Mouse (Mus musculus) hindbrain, embryonic 12.5 days (tissue): ENCODE results near the gene Tbpl1. TPM values are rescaled to one million over a fixed set of nuclear protein-coding genes. Genes with fewer than 3 reads are reported as not detected.

Experiments used
- ATAC-seq: fragments of 200-750 bp; cut with Nextera tagmentation; 2 replicates; pipeline ENCODE4 v1.8.0; 2017; ENCODE audit warnings: moderate TSS enrichment; ENCODE audit not compliant: low FRiP score
- H3K27ac ChIP-seq: fragments of 300-500 bp; sonication (generic); 2 replicates; pipeline ENCODE4 v1.5.1; 2016; ENCODE audit warnings: mild to moderate bottlenecking
- H3K27me3 ChIP-seq: fragments of 300-500 bp; sonication (generic); 2 replicates; pipeline ENCODE4 v1.6.1; 2016; ENCODE audit warnings: mild to moderate bottlenecking
- H3K36me3 ChIP-seq: fragments of 300-500 bp; sonication (generic); 2 replicates; pipeline ENCODE4 v1.6.1; 2016; ENCODE audit warnings: mild to moderate bottlenecking
- H3K4me1 ChIP-seq: fragments of 300-500 bp; sonication (generic); 2 replicates; pipeline ENCODE4 v1.6.1; 2016
- H3K4me2 ChIP-seq: fragments of 300-500 bp; sonication (generic); replicated peaks from 2 replicates; pipeline ENCODE4 v1.6.1; 2016; ENCODE audit warnings: mild to moderate bottlenecking
- H3K4me3 ChIP-seq: fragments of 300-500 bp; sonication (generic); 2 replicates; pipeline ENCODE4 v1.5.1; 2016; ENCODE audit warnings: mild to moderate bottlenecking
- H3K9ac ChIP-seq: fragments of 300-500 bp; sonication (generic); 2 replicates; pipeline ENCODE4 v1.6.1; 2016; ENCODE audit warnings: mild to moderate bottlenecking, moderate library complexity
- H3K9me3 ChIP-seq: fragments of 300-500 bp; sonication (generic); replicated peaks from 2 replicates; pipeline ENCODE4 v1.6.1; 2016; ENCODE audit warnings: mild to moderate bottlenecking
- WGBS: fragments of 180-500 bp; shearing (Covaris S2); methylation state at CpG from one replicate; pipeline ENCODE4 v1.1.7; 2016; 5-methylcytosine and 5-hydroxymethylcytosine counted together
- polyA plus RNA-seq: library from polyadenylated mRNA; unstranded; fragments of >200 nt; fragmentation: Nextera tagmentation; extraction: Ambion mirVana; gene quantifications from 2 replicates; pipeline ENCODE4 v1.2.1, GENCODE M21; 2016

Gene Tbpl1
- 113 TPM in 2 replicates for polyA plus RNA-seq

DNA sequence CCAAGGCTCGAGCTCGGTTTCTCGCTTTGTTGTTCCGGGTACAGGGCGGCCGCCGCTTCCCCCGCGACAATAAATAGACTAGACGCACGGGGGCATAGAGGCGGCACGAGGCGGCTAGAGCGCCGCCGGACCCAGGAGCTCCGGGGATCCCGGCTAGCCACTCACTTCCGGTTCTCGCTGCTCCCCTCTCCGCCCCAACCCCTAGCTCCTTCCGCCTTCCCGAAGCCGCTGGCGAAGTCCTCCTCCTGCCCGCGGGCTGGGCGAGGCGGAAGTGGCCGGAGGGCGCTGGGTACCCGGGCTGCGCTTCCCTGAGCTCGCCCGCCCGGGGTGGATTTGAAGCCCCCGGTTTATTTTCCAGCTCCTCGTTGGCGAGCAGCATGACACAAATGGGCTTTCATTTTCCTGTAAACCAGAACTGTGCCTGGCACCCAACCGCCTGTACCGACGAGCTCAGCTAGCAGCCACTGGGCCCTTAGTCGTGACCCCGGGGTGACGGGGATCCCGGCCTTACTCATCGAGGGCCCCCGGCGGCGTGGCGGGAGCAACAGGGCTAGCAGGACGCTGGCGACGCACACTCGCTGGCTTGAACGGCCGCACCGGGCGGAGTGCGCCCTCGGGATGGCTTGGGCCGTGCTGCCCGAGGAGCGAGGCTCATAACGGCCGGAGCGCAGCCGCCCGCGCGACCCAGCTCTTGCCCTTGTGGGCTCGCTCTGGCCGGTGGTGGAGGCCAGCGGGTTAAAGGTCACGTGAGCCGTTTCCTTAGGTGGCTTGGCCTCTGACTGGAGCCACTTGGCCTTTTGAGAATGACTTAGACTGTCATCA lies at the start of gene Tbpl1:
TSS of gene Tbpl1 (minus strand) at position 667 of the 822 bp plus-strand sequence.
- Histone ChIP-seq H3K27ac (peak within 1 kb of the TSS; percentile 96), H3K4me3 (peak within 1 kb of the TSS; percentile 99), H3K36me3 (no peaks in the 10 kb centered on the region), H3K9ac (peak within 1 kb of the TSS; percentile 98), H3K27me3 (no peaks in the 10 kb centered on the region), H3K9me3 (no peaks in the 10 kb centered on the region), H3K4me1 (peaks cover 22% of the 10 kb centered on the region), H3K4me2 (peak within 1 kb of the TSS; percentile 92)
- WGBS = under 1% methylated on average over 76 of the region's 77 CpGs
- peak; percentile 98 for ATAC-seq

DNA sequence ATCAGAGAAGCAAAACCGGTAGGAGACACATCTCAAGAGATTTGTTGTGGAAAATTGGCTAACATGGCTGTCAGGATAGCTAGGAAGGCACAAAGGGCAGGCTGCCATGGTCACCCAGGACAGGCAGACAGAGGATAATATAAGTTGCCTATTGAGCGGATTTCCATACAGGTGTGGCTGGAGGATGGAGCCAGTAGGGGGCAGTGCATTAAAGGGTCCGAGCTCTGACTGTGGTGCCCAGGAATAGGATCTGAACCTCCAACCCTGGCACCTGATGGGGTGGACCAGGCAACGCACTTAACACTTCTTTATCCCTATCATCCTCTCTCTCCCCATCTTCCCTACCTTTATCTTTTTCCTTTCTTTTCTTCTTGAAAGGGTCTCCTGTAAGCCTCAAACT lies 49.7 kb upstream of the Tbpl1 start:
- H3K4me2 ChIP-seq = no peak overlapping the region
- no peak overlapping the region for H3K27ac ChIP-seq
- no peak for ATAC-seq
- no peak overlapping the region for H3K4me3 ChIP-seq
- WGBS = 34% methylated on average over 4 of the region's 4 CpGs
- H3K36me3 ChIP-seq = no peaks in the 10 kb centered on the region
- no peaks in the 10 kb centered on the region for H3K9me3 ChIP-seq
- no peak overlapping the region for H3K9ac ChIP-seq
- no peaks in the 10 kb centered on the region for H3K4me1 ChIP-seq
- no peaks in the 10 kb centered on the region for H3K27me3 ChIP-seq

DNA sequence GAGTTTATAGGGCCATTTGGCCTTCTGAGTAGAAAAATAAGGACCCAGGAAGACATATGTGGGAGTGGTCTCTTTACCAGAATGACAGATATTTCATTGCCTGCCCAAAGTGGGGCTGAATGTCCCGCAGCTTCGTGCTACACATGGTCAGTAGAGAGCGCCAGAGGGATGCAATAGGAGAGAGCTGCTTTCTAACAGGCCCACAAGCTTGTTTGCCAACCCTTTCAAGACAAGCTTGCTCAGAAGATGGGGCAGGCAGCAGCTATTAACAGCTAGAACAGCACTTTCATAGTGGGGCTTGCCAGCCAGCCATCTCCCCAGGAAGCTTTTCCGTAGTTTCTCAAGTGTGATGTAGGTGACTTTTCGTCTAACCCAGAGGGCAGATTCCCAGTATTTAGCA lies 46.2 kb upstream of the Tbpl1 start:
- no peak overlapping the region for H3K4me2 ChIP-seq
- no peaks in the 10 kb centered on the region for H3K27me3 ChIP-seq
- ATAC-seq = no peak
- WGBS = 22% methylated on average over 5 of the region's 5 CpGs
- no peak overlapping the region for H3K4me3 ChIP-seq
- no peaks in the 10 kb centered on the region for H3K4me1 ChIP-seq
- no peak overlapping the region for H3K27ac ChIP-seq
- no peaks in the 10 kb centered on the region for H3K36me3 ChIP-seq
- H3K9me3 ChIP-seq = no peaks in the 10 kb centered on the region
- no peak overlapping the region for H3K9ac ChIP-seq

DNA sequence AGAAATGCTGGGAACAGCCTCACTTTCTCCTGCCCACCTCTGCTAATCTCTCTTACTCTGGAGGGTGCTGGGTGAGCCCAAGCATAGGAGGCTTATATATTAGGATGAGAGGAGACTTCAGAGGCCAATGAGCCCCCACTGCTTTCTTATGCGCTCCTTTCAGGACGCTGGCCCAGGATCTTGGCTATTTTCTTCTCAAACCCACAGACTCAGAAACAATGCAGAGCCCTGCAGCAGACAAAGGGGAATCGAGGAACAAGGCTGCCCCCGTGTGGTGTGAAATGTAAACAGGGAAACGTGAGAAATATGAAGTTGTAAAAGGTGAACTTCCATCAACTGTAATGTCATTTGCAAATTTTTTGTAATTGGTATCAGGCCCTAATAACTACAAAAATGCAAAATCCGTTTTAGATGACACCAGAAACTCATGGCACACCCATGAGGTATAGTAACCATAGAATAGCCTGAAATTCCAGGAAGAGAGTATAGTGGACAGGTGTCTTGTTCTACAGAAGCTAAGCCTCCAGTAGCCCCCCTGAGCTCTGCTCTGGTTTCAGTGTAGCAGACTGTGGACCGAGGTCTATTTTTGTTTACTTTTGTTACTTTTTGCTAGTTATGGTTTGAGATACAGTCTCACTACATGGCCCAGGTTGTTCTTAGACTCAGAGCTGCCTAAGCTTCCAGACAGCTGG lies 44.4 kb upstream of the Tbpl1 start:
- 0 out of 2 replicates have a peak, but pooled peaks have one; percentile 58 for ATAC-seq

DNA sequence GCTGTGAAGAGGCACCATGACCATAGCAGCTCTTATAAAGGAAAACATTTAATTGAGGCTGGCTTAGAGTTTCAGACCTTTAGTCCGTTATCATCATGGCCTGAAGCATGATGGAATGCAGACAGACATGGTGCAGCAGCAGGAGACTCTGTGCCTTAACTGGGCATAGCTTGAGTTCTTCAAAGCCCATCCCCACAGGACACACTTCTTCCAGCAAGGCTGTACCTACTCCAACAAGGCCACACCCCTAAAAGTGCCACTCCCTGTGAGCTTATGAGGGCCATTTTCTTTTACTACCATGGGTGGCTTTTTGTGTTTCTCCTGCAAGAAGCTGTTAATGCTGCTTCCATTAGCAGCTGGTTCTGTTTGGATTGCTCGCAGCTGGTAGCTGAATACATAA lies 43.7 kb upstream of the Tbpl1 start:
- ATAC-seq = no peak

More for the DNA sequence above, 44.4 kb upstream of the Tbpl1 start:
- Histone ChIP-seq H3K9me3 (no peaks in the 10 kb centered on the region), H3K9ac (0 out of 2 replicates have a peak overlapping the region, but pooled peaks have one; percentile 35), H3K4me3 (no peak overlapping the region), H3K27ac (no peak overlapping the region), H3K36me3 (no peaks in the 10 kb centered on the region), H3K27me3 (no peaks in the 10 kb centered on the region), H3K4me1 (no peaks in the 10 kb centered on the region), H3K4me2 (no peak overlapping the region)
- 13% methylated on average over 7 of the region's 7 CpGs for WGBS

DNA sequence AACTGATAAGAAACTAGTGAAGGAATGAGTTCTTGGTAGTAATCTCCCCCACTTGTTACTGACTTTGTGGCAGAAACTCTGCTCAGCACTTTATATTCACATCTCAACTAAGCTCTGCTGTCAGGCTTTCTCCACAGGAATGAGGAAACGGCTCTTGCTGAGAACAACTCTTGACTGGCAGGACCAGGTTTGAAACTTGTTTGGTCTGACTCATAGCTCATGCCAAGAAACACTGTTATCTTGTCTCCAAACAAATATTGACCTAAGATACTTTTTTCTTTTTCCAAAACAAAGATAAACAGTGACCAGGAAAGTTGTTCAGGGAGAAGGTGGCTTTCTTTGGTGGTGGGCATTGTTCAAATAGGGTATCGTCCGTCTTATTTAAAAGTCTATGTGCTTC lies 42.9 kb upstream of the Tbpl1 start:
- no peaks in the 10 kb centered on the region for H3K4me1 ChIP-seq
- H3K27ac ChIP-seq = no peak overlapping the region
- H3K4me3 ChIP-seq = no peak overlapping the region
- H3K36me3 ChIP-seq = no peaks in the 10 kb centered on the region
- no peak overlapping the region for H3K9ac ChIP-seq
- no peaks in the 10 kb centered on the region for H3K9me3 ChIP-seq
- no peaks in the 10 kb centered on the region for H3K27me3 ChIP-seq
- no peak for ATAC-seq
- H3K4me2 ChIP-seq = no peak overlapping the region
- 88% methylated on average over 3 of the region's 3 CpGs for WGBS

More for the DNA sequence above, 43.7 kb upstream of the Tbpl1 start:
- Histone ChIP-seq H3K4me3 (no peak overlapping the region), H3K27ac (no peak overlapping the region), H3K9me3 (no peaks in the 10 kb centered on the region), H3K4me2 (no peak overlapping the region), H3K9ac (no peak overlapping the region), H3K27me3 (no peaks in the 10 kb centered on the region), H3K4me1 (no peaks in the 10 kb centered on the region), H3K36me3 (no peaks in the 10 kb centered on the region)
- 82% methylated on average over 2 of the region's 2 CpGs for WGBS

DNA sequence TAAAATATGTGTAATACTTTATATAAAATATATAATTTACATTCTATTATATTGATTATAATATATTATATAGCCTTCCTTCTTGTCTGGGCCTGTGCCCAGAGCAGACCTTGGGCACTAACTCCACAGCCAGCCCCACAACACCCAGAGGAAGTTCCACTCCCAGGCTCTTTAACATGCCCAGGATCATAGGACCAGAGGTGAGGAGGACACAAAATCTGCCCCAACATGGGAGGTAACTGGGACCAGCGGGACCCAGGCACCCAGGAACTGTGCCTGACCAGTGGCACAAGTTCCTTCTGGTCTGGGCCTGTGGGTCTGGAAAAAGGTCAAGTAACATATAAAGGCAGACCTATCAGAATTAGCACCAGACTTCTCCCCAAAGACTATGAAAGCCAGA lies 22.5 kb upstream of the Tbpl1 start:
- no peaks in the 10 kb centered on the region for H3K9me3 ChIP-seq
- no peaks in the 10 kb centered on the region for H3K27me3 ChIP-seq
- no peak overlapping the region for H3K9ac ChIP-seq
- H3K4me3 ChIP-seq = no peak overlapping the region
- no peak overlapping the region for H3K4me2 ChIP-seq
- no peaks in the 10 kb centered on the region for H3K4me1 ChIP-seq
- H3K36me3 ChIP-seq = no peaks in the 10 kb centered on the region
- WGBS = 88% methylated on average over 1 of the region's 1 CpGs
- H3K27ac ChIP-seq = no peak overlapping the region
- no peak for ATAC-seq

DNA sequence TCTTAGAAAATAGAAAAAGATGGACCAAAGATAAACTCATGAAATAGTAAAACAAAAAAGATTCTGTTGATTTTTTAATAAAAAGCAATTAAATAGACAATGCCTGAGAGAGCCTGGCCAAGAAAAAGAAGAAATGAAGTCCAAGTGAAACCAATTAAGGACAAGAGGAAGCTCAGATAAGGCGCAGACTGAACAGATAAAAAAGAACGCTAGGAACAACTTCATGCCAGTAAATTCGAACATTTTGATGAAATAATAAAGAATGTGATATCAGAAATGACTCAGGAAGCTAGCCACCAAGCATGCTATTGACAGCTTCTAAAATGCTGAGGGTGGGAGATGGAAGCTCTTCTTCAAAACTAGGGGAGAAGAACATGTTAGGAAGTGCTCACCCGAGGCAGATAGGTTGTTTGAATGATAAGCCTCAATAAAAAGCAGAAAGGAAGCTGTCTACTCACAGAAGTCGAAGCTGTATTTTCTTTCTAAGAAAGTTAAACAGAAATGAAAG lies 19.5 kb upstream of the Tbpl1 start:
- no peak overlapping the region for H3K4me3 ChIP-seq
- 82% methylated on average over 5 of the region's 5 CpGs for WGBS
- no peak for ATAC-seq

DNA sequence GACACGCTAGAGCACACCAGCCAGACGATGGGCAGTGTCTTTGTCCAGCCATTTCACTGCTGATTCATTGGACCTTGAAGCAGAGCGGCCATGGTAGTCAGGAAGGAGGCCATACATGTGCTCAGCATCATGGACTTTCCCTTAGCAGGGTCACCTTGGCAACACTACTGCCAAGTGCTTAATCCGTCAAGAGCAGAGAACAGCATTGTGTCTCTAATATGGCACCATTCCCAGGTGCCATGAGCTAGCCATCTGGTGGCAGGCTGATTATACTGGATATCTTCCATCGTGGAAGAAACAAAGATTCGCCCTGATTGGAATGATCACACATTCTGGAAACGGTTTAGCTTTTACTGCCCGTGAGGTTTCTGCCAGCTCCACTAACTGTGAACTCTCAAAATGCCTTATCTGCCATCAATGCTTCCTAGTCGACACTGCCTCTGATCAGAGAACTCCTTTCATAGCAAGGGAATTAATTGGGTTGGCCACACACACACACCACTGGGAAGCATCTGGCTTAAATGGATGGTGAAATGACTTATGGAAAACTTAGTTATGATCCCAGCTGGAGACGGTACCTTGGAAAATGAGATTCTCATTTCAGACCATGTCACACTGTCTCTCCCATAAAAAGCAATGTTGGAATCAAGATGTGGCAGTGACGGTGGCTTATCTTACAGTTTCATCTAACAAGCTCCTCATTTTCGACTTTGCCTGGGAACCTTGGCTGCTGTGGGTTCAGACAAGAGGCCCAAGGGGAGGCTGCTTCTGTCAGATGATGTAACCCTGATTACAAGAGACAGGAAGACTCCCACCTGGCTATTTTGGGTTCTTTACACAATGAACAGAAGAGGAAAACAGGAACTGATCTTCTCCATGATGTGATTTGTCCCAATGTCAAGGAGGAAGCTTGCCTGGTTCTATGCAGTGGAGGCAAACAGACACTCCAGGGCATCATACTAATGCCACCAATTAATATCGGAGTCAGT lies 14.9 kb upstream of the Tbpl1 start:
- Histone ChIP-seq H3K27ac (peak overlapping the region; percentile 46), H3K4me1 (no peaks in the 10 kb centered on the region), H3K36me3 (no peaks in the 10 kb centered on the region), H3K27me3 (no peaks in the 10 kb centered on the region), H3K9me3 (no peaks in the 10 kb centered on the region), H3K9ac (no peak overlapping the region), H3K4me2 (no peak overlapping the region), H3K4me3 (no peak overlapping the region)
- 62% methylated on average over 13 of the region's 13 CpGs for WGBS
- peak; percentile 88 for ATAC-seq

More for the DNA sequence above, 19.5 kb upstream of the Tbpl1 start:
- Histone ChIP-seq H3K36me3 (no peaks in the 10 kb centered on the region), H3K27ac (no peak overlapping the region), H3K9ac (no peak overlapping the region), H3K4me1 (no peaks in the 10 kb centered on the region), H3K9me3 (no peaks in the 10 kb centered on the region), H3K4me2 (no peak overlapping the region), H3K27me3 (no peaks in the 10 kb centered on the region)

DNA sequence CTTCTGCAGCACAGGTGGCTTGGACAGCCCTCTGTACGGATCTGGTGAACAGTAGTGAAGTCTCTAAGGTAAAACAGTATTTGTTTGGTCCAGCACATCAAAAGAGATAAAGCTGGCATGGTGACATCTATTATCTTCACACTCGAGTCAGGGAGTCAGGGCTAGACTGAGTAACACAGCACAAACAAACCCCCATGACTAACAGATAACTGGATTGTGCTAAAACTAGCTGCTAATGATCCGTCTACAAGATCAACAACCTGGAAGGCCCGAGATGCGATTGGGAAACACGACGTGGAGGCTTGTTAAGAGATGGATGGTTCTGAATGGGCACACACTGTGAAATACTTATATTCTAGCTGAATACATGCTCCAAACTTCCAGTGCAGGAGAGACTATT lies 14.2 kb upstream of the Tbpl1 start:
- no peaks in the 10 kb centered on the region for H3K27me3 ChIP-seq
- no peak overlapping the region for H3K4me2 ChIP-seq
- peak; percentile 35; the same call in 1 of the 2 replicates for ATAC-seq
- no peak overlapping the region for H3K4me3 ChIP-seq
- no peak overlapping the region for H3K9ac ChIP-seq
- H3K27ac ChIP-seq = peak overlapping the region; percentile 13; the same call in 1 of the 2 replicates
- no peaks in the 10 kb centered on the region for H3K9me3 ChIP-seq
- 68% methylated on average over 7 of the region's 7 CpGs for WGBS
- H3K4me1 ChIP-seq = no peaks in the 10 kb centered on the region
- no peaks in the 10 kb centered on the region for H3K36me3 ChIP-seq

DNA sequence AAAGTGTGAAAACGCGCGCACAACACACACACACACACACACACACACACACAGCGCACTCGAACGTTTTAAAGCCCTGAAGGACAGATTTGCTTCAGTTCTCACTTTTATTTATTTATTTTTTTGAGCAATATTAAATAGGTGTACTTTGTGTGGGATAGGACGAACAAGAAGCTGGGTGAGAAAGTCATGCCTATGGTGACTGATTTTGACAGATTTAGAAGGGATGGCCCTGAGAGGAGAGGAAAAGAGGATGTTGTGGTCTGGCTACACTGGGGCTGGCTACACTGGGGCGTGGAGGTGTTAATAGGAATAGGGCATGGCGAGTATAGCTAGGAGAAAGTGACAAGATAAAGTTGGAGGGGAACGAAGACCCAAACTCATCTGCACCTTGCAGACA lies 443 bp upstream of the Tbpl1 start:
- peaks cover 15% of the 10 kb centered on the region for H3K4me1 ChIP-seq
- H3K27ac ChIP-seq = peak overlapping the region; percentile 96
- peak overlapping the region; percentile 92 for H3K4me2 ChIP-seq
- no peaks in the 10 kb centered on the region for H3K27me3 ChIP-seq
- H3K9ac ChIP-seq = peak overlapping the region; percentile 98
- H3K4me3 ChIP-seq = peak overlapping the region; percentile 99
- 67% methylated on average over 10 of the region's 10 CpGs for WGBS
- no peaks in the 10 kb centered on the region for H3K36me3 ChIP-seq
- H3K9me3 ChIP-seq = no peaks in the 10 kb centered on the region
- ATAC-seq = no peak

DNA sequence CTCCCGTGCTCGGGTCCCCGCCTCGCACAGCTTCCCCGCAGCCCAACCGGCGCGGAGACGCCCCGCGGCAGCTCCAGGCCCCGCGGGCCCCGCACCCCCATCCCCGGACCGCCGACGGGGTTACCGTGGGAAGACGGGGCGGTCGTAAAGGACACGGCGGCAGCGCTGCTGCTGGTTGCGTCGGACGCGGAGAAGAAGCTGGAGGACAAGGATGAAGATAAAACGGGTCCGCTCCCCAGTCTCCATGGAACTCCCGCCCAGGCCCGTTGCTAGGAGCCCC lies 806 bp downstream of the Tbpl1 start:
- H3K9me3 ChIP-seq = no peaks in the 10 kb centered on the region
- H3K36me3 ChIP-seq = no peaks in the 10 kb centered on the region
- H3K4me3 ChIP-seq = peak overlapping the region; percentile 99
- H3K4me2 ChIP-seq = peak overlapping the region; percentile 92
- no peak for ATAC-seq
- no peaks in the 10 kb centered on the region for H3K27me3 ChIP-seq
- peak overlapping the region; percentile 96 for H3K27ac ChIP-seq
- H3K4me1 ChIP-seq = peaks cover 26% of the 10 kb centered on the region
- under 1% methylated on average over 23 of the region's 33 CpGs for WGBS
- H3K9ac ChIP-seq = peak overlapping the region; percentile 98
